Mouse (Mus musculus) midbrain, embryonic 10.5 days (tissue): ENCODE data around the gene Mttp. TPM values are rescaled to one million over a fixed set of nuclear protein-coding genes. Genes with fewer than 3 reads are reported as not detected.

Source experiments
- DNase-seq: peaks from one replicate; pipeline ENCODE4 v3.0.0-alpha.2; 2017; ENCODE audit warnings: low spot score
- H3K27ac ChIP-seq: fragments of 300-500 bp; sonication (generic); replicated peaks from 2 replicates; pipeline ENCODE4 v1.5.1; 2016; ENCODE audit warnings: mild to moderate bottlenecking
- H3K27me3 ChIP-seq: fragments of 300-500 bp; sonication (generic); 2 replicates; pipeline ENCODE4 v1.6.1; 2016; ENCODE audit warnings: low read depth, mild to moderate bottlenecking; ENCODE audit not compliant: poor library complexity, severe bottlenecking
- H3K36me3 ChIP-seq: fragments of 300-500 bp; sonication (generic); 2 replicates; pipeline ENCODE4 v1.6.1; 2016; ENCODE audit warnings: mild to moderate bottlenecking, moderate library complexity
- H3K4me1 ChIP-seq: fragments of 300-500 bp; sonication (generic); 2 replicates; pipeline ENCODE4 v1.6.1; 2016
- H3K4me3 ChIP-seq: fragments of 300-500 bp; sonication (generic); 2 replicates; pipeline ENCODE4 v1.5.1; 2016; ENCODE audit warnings: mild to moderate bottlenecking, moderate library complexity
- H3K9me3 ChIP-seq: fragments of 300-500 bp; sonication (generic); replicated peaks from 2 replicates; pipeline ENCODE4 v1.6.1; 2016; ENCODE audit warnings: mild to moderate bottlenecking
- WGBS: fragments of 180-500 bp; shearing (Covaris S2); methylation state at CpG from one replicate; pipeline ENCODE4 v1.1.7; 2016; 5-methylcytosine and 5-hydroxymethylcytosine counted together
- polyA plus RNA-seq: library from polyadenylated mRNA; unstranded; fragments of >200 nt; fragmentation: Nextera tagmentation; extraction: Ambion mirVana; gene quantifications from 2 replicates; pipeline ENCODE4 v1.2.1, GENCODE M21; 2016

The Mttp gene
- polyA plus RNA-seq, 1 experiment from 2014 or later: 11.3 TPM

GRCm38 (mm10) chr3:138058226-138058625 is 86.5 kb downstream of the Mttp start:
- Histone ChIP-seq H3K36me3 (no peaks in the 10 kb centered on the region), H3K27me3 (no peaks in the 10 kb centered on the region), H3K4me3 (no peak overlapping the region), H3K27ac (no peak overlapping the region), H3K4me1 (peaks cover 13% of the 10 kb centered on the region), H3K9me3 (no peaks in the 10 kb centered on the region)
- 42% methylated on average over 4 of the region's 4 CpGs for WGBS
- no peak for DNase-seq

GRCm38 (mm10) chr3:138056976-138057375 is 87.8 kb downstream of the Mttp start:
- 79% methylated on average over 7 of the region's 7 CpGs for WGBS
- no peak overlapping the region for H3K4me3 ChIP-seq
- no peaks in the 10 kb centered on the region for H3K27me3 ChIP-seq
- peaks cover 13% of the 10 kb centered on the region for H3K4me1 ChIP-seq
- no peak for DNase-seq
- no peaks in the 10 kb centered on the region for H3K36me3 ChIP-seq
- no peaks in the 10 kb centered on the region for H3K9me3 ChIP-seq
- H3K27ac ChIP-seq: no peak overlapping the region

GRCm38 (mm10) chr3:138053969-138054368 is 90.8 kb downstream of the Mttp start:
- H3K27ac ChIP-seq: no peak overlapping the region
- H3K36me3 ChIP-seq: no peaks in the 10 kb centered on the region
- no peak overlapping the region for H3K4me3 ChIP-seq
- no peaks in the 10 kb centered on the region for H3K9me3 ChIP-seq
- no peaks in the 10 kb centered on the region for H3K27me3 ChIP-seq
- WGBS: 55% methylated on average over 4 of the region's 4 CpGs
- DNase-seq: no peak
- H3K4me1 ChIP-seq: peaks cover 13% of the 10 kb centered on the region

GRCm38 (mm10) chr3:138051431-138051830 is 93.3 kb downstream of the Mttp start:
- Histone ChIP-seq H3K4me3 (no peak overlapping the region), H3K9me3 (no peaks in the 10 kb centered on the region), H3K4me1 (peaks cover 4% of the 10 kb centered on the region; the same call in 1 of the 2 replicates), H3K36me3 (no peaks in the 10 kb centered on the region), H3K27me3 (no peaks in the 10 kb centered on the region), H3K27ac (no peak overlapping the region)
- 86% methylated on average over 3 of the region's 3 CpGs for WGBS
- no peak for DNase-seq

GRCm38 (mm10) chr3:138050772-138051171 is 94.0 kb downstream of the Mttp start:
- H3K36me3 ChIP-seq: no peaks in the 10 kb centered on the region
- no peaks in the 10 kb centered on the region for H3K27me3 ChIP-seq
- H3K9me3 ChIP-seq: no peaks in the 10 kb centered on the region
- DNase-seq: no peak
- 94% methylated on average over 11 of the region's 11 CpGs for WGBS
- H3K27ac ChIP-seq: no peak overlapping the region
- H3K4me3 ChIP-seq: no peak overlapping the region
- H3K4me1 ChIP-seq: peaks cover 4% of the 10 kb centered on the region; the same call in 1 of the 2 replicates

GRCm38 (mm10) chr3:138049555-138049954 is 95.2 kb downstream of the Mttp start:
- 94% methylated on average over 6 of the region's 6 CpGs for WGBS

GRCm38 (mm10) chr3:138043316-138043715 is 101.5 kb downstream of the Mttp start:
- H3K27ac ChIP-seq: no peak overlapping the region
- H3K9me3 ChIP-seq: no peaks in the 10 kb centered on the region
- H3K27me3 ChIP-seq: no peaks in the 10 kb centered on the region
- no peak overlapping the region for H3K4me3 ChIP-seq
- WGBS: 92% methylated on average over 7 of the region's 7 CpGs
- 0 out of 2 replicates have a peak, but pooled peaks cover 2% of the 10 kb centered on the region for H3K4me1 ChIP-seq
- DNase-seq: no peak
- no peaks in the 10 kb centered on the region for H3K36me3 ChIP-seq

More at GRCm38 (mm10) chr3:138049555-138049954, 95.2 kb downstream of the Mttp start:
- no peaks in the 10 kb centered on the region for H3K9me3 ChIP-seq
- DNase-seq: no peak
- no peak overlapping the region for H3K27ac ChIP-seq
- H3K4me3 ChIP-seq: no peak overlapping the region
- no peaks in the 10 kb centered on the region for H3K27me3 ChIP-seq
- no peaks in the 10 kb centered on the region for H3K36me3 ChIP-seq
- peaks cover 4% of the 10 kb centered on the region; the same call in 1 of the 2 replicates for H3K4me1 ChIP-seq

- no peak overlapping the region for H3K4me3 ChIP-seq
- no peak overlapping the region for H3K27ac ChIP-seq
- no peak for DNase-seq
- H3K27me3 ChIP-seq: no peaks in the 10 kb centered on the region
- WGBS: 58% methylated on average over 3 of the region's 3 CpGs
- H3K9me3 ChIP-seq: no peaks in the 10 kb centered on the region
- H3K4me1 ChIP-seq: 0 out of 2 replicates have a peak, but pooled peaks cover 2% of the 10 kb centered on the region
- no peaks in the 10 kb centered on the region for H3K36me3 ChIP-seq
Measured at GRCm38 (mm10) chr3:138041591-138042301, 103.0 kb downstream of the Mttp start.

GRCm38 (mm10) chr3:138040938-138041337 is 103.8 kb downstream of the Mttp start:
- no peaks in the 10 kb centered on the region for H3K9me3 ChIP-seq
- H3K4me3 ChIP-seq: no peak overlapping the region
- 81% methylated on average over 2 of the region's 2 CpGs for WGBS
- no peaks in the 10 kb centered on the region for H3K27me3 ChIP-seq
- DNase-seq: no peak
- no peaks in the 10 kb centered on the region for H3K36me3 ChIP-seq
- H3K27ac ChIP-seq: no peak overlapping the region
- 0 out of 2 replicates have a peak, but pooled peaks cover 2% of the 10 kb centered on the region for H3K4me1 ChIP-seq

Other genes with a start within 250 kb of the Mttp start
- 91.6 and 91.8 TPM in 2 replicates for gene Lamtor3, start 226.5 kb downstream of the Mttp start, polyA plus RNA-seq
- 2.3 and 2.9 TPM in 2 replicates for gene Dapp1, start 163.4 kb downstream of the Mttp start, polyA plus RNA-seq
- gene 1110002E22Rik, start 79.9 kb downstream of the Mttp start, polyA plus RNA-seq: 0.01 TPM in 1 of 2 replicates, not detected in the other
- not detected in 2 replicates for gene Gm5105, start 77.6 kb downstream of the Mttp start, polyA plus RNA-seq
- gene Trmt10a, start 1.5 kb downstream of the Mttp start, polyA plus RNA-seq: 17.8 and 19.5 TPM in 2 replicates
- not detected in 2 replicates for gene 4930579F01Rik, start 48.9 kb upstream of the Mttp start, polyA plus RNA-seq
- gene Adh7, start 72.8 kb upstream of the Mttp start, polyA plus RNA-seq: 0.25 TPM in 1 of 2 replicates, not detected in the other
- 0.14 TPM in 1 of 2 replicates, not detected in the other for gene Adh1, start 116.0 kb upstream of the Mttp start, polyA plus RNA-seq
- gene Adh6a, start 168.3 kb upstream of the Mttp start, polyA plus RNA-seq: not detected in 2 replicates
- 0.47 and 1.0 TPM in 2 replicates for gene Adh6b, start 196.8 kb upstream of the Mttp start, polyA plus RNA-seq